Mouse (Mus musculus): ENCODE data around the gene Dctn5.

The Dctn5 gene

GRCm38 (mm10) chr7:122132497-122133337, at the start of gene Dctn5, which contains the start of gene Palb2:
TSS of gene Dctn5 (plus strand) at chr7:122133041.
TSS of gene Palb2 (minus strand) at chr7:122132985.
- peak; percentile 99 for DNase-seq (ENCODE audit: low read depth, low spot score)

GRCm38 (mm10) chr7:122087195-122087982, 45.5 kb upstream of the Dctn5 start:
- no peak for DNase-seq (ENCODE audit: low read depth, low spot score)

GRCm38 (mm10) chr7:122094564-122095330, 38.1 kb upstream of the Dctn5 start:
- no peak for DNase-seq (ENCODE audit: low read depth, low spot score)

GRCm38 (mm10) chr7:122098009-122098408, 34.8 kb upstream of the Dctn5 start:
- DNase-seq (ENCODE audit: low read depth, low spot score) = no peak

- DNase-seq (ENCODE audit: low read depth, low spot score) = peak; percentile 65
These were observed 33.6 kb upstream of the Dctn5 start for GRCm38 (mm10) chr7:122099222-122099621.

- peak; percentile 29 for DNase-seq (ENCODE audit: low read depth, low spot score)
These were observed 31.7 kb upstream of the Dctn5 start for GRCm38 (mm10) chr7:122101014-122101746.

- peak; percentile 93 for DNase-seq (ENCODE audit: low read depth, low spot score)
These were observed 31.0 kb upstream of the Dctn5 start, which contains the start of gene Ndufab1 for GRCm38 (mm10) chr7:122101747-122102244. TSS of gene Ndufab1 (minus strand) at chr7:122101886.

- DNase-seq (ENCODE audit: low read depth, low spot score) = no peak
These were observed 24.6 kb upstream of the Dctn5 start for GRCm38 (mm10) chr7:122108206-122108605.

- no peak for DNase-seq (ENCODE audit: low read depth, low spot score)
These were observed 9.3 kb upstream of the Dctn5 start for GRCm38 (mm10) chr7:122123518-122123917.

GRCm38 (mm10) chr7:122125636-122126035, 7.2 kb upstream of the Dctn5 start:
- DNase-seq (ENCODE audit: low read depth, low spot score) = peak; percentile 2

- no peak for DNase-seq (ENCODE audit: low read depth, low spot score)
These were observed 5.9 kb upstream of the Dctn5 start for GRCm38 (mm10) chr7:122126946-122127345.

- no peak for DNase-seq (ENCODE audit: low read depth, low spot score)
These were observed 1.0 kb upstream of the Dctn5 start for GRCm38 (mm10) chr7:122131834-122132233.

- DNase-seq (ENCODE audit: low read depth, low spot score) = no peak
These were observed 441 bp downstream of the Dctn5 start for GRCm38 (mm10) chr7:122133338-122133625.

- DNase-seq (ENCODE audit: low read depth, low spot score) = peak; percentile 36
These were observed 2.2 kb downstream of the Dctn5 start for GRCm38 (mm10) chr7:122135070-122135469.

- DNase-seq (ENCODE audit: low read depth, low spot score) = no peak
These were observed 4.2 kb downstream of the Dctn5 start for GRCm38 (mm10) chr7:122137071-122137470.

- no peak for DNase-seq (ENCODE audit: low read depth, low spot score)
These were observed 5.3 kb downstream of the Dctn5 start for GRCm38 (mm10) chr7:122138190-122138589.

- no peak for DNase-seq (ENCODE audit: low read depth, low spot score)
These were observed 8.2 kb downstream of the Dctn5 start for GRCm38 (mm10) chr7:122140991-122141390.

- DNase-seq (ENCODE audit: low read depth, low spot score) = no peak
These were observed 19.6 kb downstream of the Dctn5 start for GRCm38 (mm10) chr7:122152473-122152872.

- no peak for DNase-seq (ENCODE audit: low read depth, low spot score)
These were observed 25.6 kb downstream of the Dctn5 start for GRCm38 (mm10) chr7:122158488-122158887.

- peak; percentile 89 for DNase-seq (ENCODE audit: low read depth, low spot score)
These were observed 26.4 kb downstream of the Dctn5 start, which contains the start of gene Plk1 for GRCm38 (mm10) chr7:122158915-122159902. TSS of gene Plk1 (plus strand) at chr7:122159439.
